Mouse (Mus musculus) liver, adult 2 months (tissue): ENCODE results near the gene March7. TPM values are rescaled to one million over a fixed set of nuclear protein-coding genes. Genes with fewer than 3 reads are reported as not detected.

ENCODE experiments used
- DNase-seq: peaks from one replicate; pipeline ENCODE4 v3.0.0-alpha.2; 2011; ENCODE audit warnings: low read depth, low spot score; ENCODE audit errors: extremely low read depth
- H3K27ac ChIP-seq: fragments of 200-500 bp; replicated peaks from 2 replicates; pipeline ENCODE4 v1.5.1; 2012; ENCODE audit warnings: low read depth, mild to moderate bottlenecking, control low read depth, inconsistent platforms, low read length; ENCODE audit not compliant: insufficient read depth
- H3K27me3 ChIP-seq: fragments of 200-500 bp; 2 replicates; pipeline ENCODE4 v1.6.1; 2012; ENCODE audit warnings: mild to moderate bottlenecking, moderate library complexity, low read length, inconsistent platforms; ENCODE audit not compliant: control insufficient read depth, insufficient read depth
- H3K36me3 ChIP-seq: fragments of 200-500 bp; 2 replicates; pipeline ENCODE4 v1.6.1; 2012; ENCODE audit warnings: low read length, inconsistent platforms; ENCODE audit not compliant: control insufficient read depth, insufficient read depth
- H3K4me1 ChIP-seq: fragments of 200-500 bp; 2 replicates; pipeline ENCODE4 v1.6.1; 2011; ENCODE audit warnings: low read length; ENCODE audit not compliant: control insufficient read depth, insufficient read depth
- H3K4me3 ChIP-seq: fragments of 200-500 bp; 2 replicates; pipeline ENCODE4 v1.5.1; 2011; ENCODE audit warnings: low read depth, mild to moderate bottlenecking, control low read depth, low read length, moderate library complexity; ENCODE audit not compliant: insufficient read depth
- H3K79me2 ChIP-seq: fragments of 200-500 bp; 2 replicates; pipeline ENCODE4 v1.6.1; 2012; ENCODE audit warnings: inconsistent platforms, mild to moderate bottlenecking, low read length, moderate library complexity; ENCODE audit not compliant: control insufficient read depth, insufficient read depth
- H3K9ac ChIP-seq: fragments of 200-500 bp; 2 replicates; pipeline ENCODE4 v1.6.1; 2012; ENCODE audit warnings: low read depth, mild to moderate bottlenecking, control low read depth, inconsistent platforms, low read length
- CTCF ChIP-seq: fragments of 200-500 bp; IDR thresholded peaks from 2 replicates; pipeline ENCODE4 v1.5.1; 2011; ENCODE audit warnings: low read depth, low read length, control low read depth
- POLR2A ChIP-seq: fragments of 200-500 bp; IDR thresholded peaks from 2 replicates; pipeline ENCODE4 v1.6.1; 2011; ENCODE audit warnings: low read length, control low read depth; ENCODE audit not compliant: insufficient read depth; ENCODE audit errors: extremely low read depth
- WGBS: fragments of 180-500 bp; shearing (Covaris S2); methylation state at CpG from one replicate; pipeline ENCODE4 v1.1.7; 2018; 5-methylcytosine and 5-hydroxymethylcytosine counted together
- polyA plus RNA-seq: library from polyadenylated mRNA; depleted of rRNA; stranded (reverse); fragments of >200 nt; gene quantifications from 2 replicates; pipeline ENCODE4 v1.2.3, GENCODE M21; 2012
- total RNA-seq: library from RNA; depleted of rRNA; stranded (reverse); fragments of >200 nt; gene quantifications from 2 replicates; pipeline ENCODE4 v1.2.3, GENCODE M21; 2014

The March7 gene
- total and polyA plus RNA-seq, 2 experiments, result 4.7 to 37.6 TPM

GRCm38 (mm10) chr2:60260621-60261350 is 51.1 kb downstream of the March7 start:
- peaks cover 53% of the 10 kb centered on the region for H3K36me3 ChIP-seq
- no peak overlapping the region for H3K27ac ChIP-seq
- H3K9ac ChIP-seq, result no peak overlapping the region
- H3K4me3 ChIP-seq, result no peak overlapping the region
- TF ChIP-seq POLR2A (no peak), CTCF (no peak)
- 60% methylated on average over 5 of the region's 5 CpGs for WGBS
- H3K79me2 ChIP-seq, result peaks cover 5% of the 10 kb centered on the region; the same call in 1 of the 2 replicates
- no peaks in the 10 kb centered on the region for H3K27me3 ChIP-seq
- peak; percentile 47 for DNase-seq
- H3K4me1 ChIP-seq, result peaks cover 4% of the 10 kb centered on the region; the same call in 1 of the 2 replicates

GRCm38 (mm10) chr2:60267567-60267966 is 57.9 kb downstream of the March7 start:
- H3K4me1 ChIP-seq, result peaks cover 20% of the 10 kb centered on the region
- no peak for TF ChIP-seq POLR2A
- TF ChIP-seq CTCF, result no peak
- peaks cover 49% of the 10 kb centered on the region for H3K36me3 ChIP-seq
- 41% methylated on average over 1 of the region's 1 CpGs for WGBS
- H3K9ac ChIP-seq, result no peak overlapping the region
- DNase-seq, result no peak
- H3K79me2 ChIP-seq, result peaks cover 30% of the 10 kb centered on the region
- no peak overlapping the region; the same call in 1 of the 2 replicates for H3K27ac ChIP-seq
- no peak overlapping the region for H3K4me3 ChIP-seq
- H3K27me3 ChIP-seq, result no peaks in the 10 kb centered on the region

GRCm38 (mm10) chr2:60269856-60270479 is 60.3 kb downstream of the March7 start:
- peak; percentile 98 for DNase-seq
- H3K27me3 ChIP-seq, result no peaks in the 10 kb centered on the region
- WGBS, result 25% methylated on average over 14 of the region's 14 CpGs
- H3K9ac ChIP-seq, result peak overlapping the region; percentile 56
- peaks cover 27% of the 10 kb centered on the region for H3K4me1 ChIP-seq
- H3K79me2 ChIP-seq, result peaks cover 33% of the 10 kb centered on the region
- no peak for TF ChIP-seq POLR2A
- no peak for TF ChIP-seq CTCF
- peaks cover 53% of the 10 kb centered on the region for H3K36me3 ChIP-seq
- H3K27ac ChIP-seq, result peak overlapping the region; percentile 79
- H3K4me3 ChIP-seq, result no peak overlapping the region

- DNase-seq, result no peak
- no peak overlapping the region for H3K4me3 ChIP-seq
- H3K9ac ChIP-seq, result no peak overlapping the region
- peaks cover 52% of the 10 kb centered on the region for H3K36me3 ChIP-seq
- no peak overlapping the region for H3K27ac ChIP-seq
- TF ChIP-seq POLR2A (no peak), CTCF (no peak)
- 78% methylated on average over 4 of the region's 4 CpGs for WGBS
- no peaks in the 10 kb centered on the region for H3K27me3 ChIP-seq
- peaks cover 20% of the 10 kb centered on the region for H3K4me1 ChIP-seq
- H3K79me2 ChIP-seq, result peaks cover 48% of the 10 kb centered on the region
Observed at GRCm38 (mm10) chr2:60278627-60279026, 68.9 kb downstream of the March7 start.

GRCm38 (mm10) chr2:60282625-60283024 is 72.9 kb downstream of the March7 start:
- WGBS, result 2% methylated on average over 4 of the region's 4 CpGs
- peak; percentile 97 for DNase-seq
- Histone ChIP-seq H3K36me3 (peaks cover 30% of the 10 kb centered on the region), H3K9ac (peak overlapping the region; percentile 94), H3K27me3 (no peaks in the 10 kb centered on the region), H3K27ac (peak overlapping the region; percentile 99), H3K4me3 (peak overlapping the region; percentile 79), H3K79me2 (peaks cover 31% of the 10 kb centered on the region), H3K4me1 (peaks cover 23% of the 10 kb centered on the region)
- TF ChIP-seq POLR2A, result no peak
- no peak for TF ChIP-seq CTCF
